Mouse (Mus musculus) heart, postnatal 36 days (tissue): ENCODE results near the gene Gpr4. TPM values are rescaled to one million over a fixed set of nuclear protein-coding genes. Genes with fewer than 3 reads are reported as not detected.

Experiments
- microRNA-seq, 2 experiments: library from miRNA; unstranded; fragments of <30 nt; microRNA quantifications; one replicate each; pipeline ENCODE4 v1.2.0; 2021; ENCODE audit warnings: borderline number of aligned reads in 2 of 2
- total RNA-seq, 2 experiments: library from RNA; stranded (reverse); gene quantifications; 2 replicates each; pipeline ENCODE4 v1.2.3; 2021

The Gpr4 gene
- total RNA-seq, 2 experiments from 2014 or later, result 7.9 to 10.6 TPM

Small RNA genes within 50 kb of the gene (microRNA-seq; reads per million reads assigned to microRNA genes)
- gene Mir330, result 257 to 303 reads per million in 2 experiments

Other genes starting within 250 kb of the Gpr4 start
- gene Nanos2, start 225.1 kb upstream of the Gpr4 start, total RNA-seq, result not detected
- gene Mypop, start 221.3 kb upstream of the Gpr4 start, total RNA-seq, result 1 to 10 TPM; 3.4 to 4.3 TPM
- gene Irf2bp1, start 208.5 kb upstream of the Gpr4 start, total RNA-seq, result 10 to 100 TPM; 19.6 to 23.0 TPM
- not detected for gene Foxa3, start 189.0 kb upstream of the Gpr4 start, total RNA-seq
- 10 to 100 TPM; 85.2 to 86.8 TPM for gene Sympk, start 188.2 kb upstream of the Gpr4 start, total RNA-seq
- not detected for gene Rsph6a, start 157.8 kb upstream of the Gpr4 start, total RNA-seq
- gene Dmwd, start 136.3 kb upstream of the Gpr4 start, total RNA-seq, result 10 to 100 TPM; 48.8 to 52.4 TPM
- 100 to 1,000 TPM; 512 to 563 TPM for gene Dmpk, start 128.7 kb upstream of the Gpr4 start, total RNA-seq
- 10 to 100 TPM in 1 of 2 experiments, 1 to 10 TPM in 1; 7.2 to 10.2 TPM for gene Six5, start 117.9 kb upstream of the Gpr4 start, total RNA-seq
- not detected for gene Gm4969, start 94.2 kb upstream of the Gpr4 start, total RNA-seq
- gene Fbxo46, start 92.7 kb upstream of the Gpr4 start, total RNA-seq, result 1 to 10 TPM; 4.6 to 5.3 TPM
- gene Qpctl, start 63.2 kb upstream of the Gpr4 start, total RNA-seq, result 1 to 10 TPM; 3.8 to 4.8 TPM
- 10 to 100 TPM; 66.8 to 67.0 TPM for gene Snrpd2, start 62.8 kb upstream of the Gpr4 start, total RNA-seq
- gene Gipr, start 46.4 kb upstream of the Gpr4 start, total RNA-seq, result under 1 TPM in 1 of 2 experiments, not detected in 1; 0.14 TPM
- gene Eml2, start 36.1 kb upstream of the Gpr4 start, total RNA-seq, result 10 to 100 TPM; 34.3 to 44.4 TPM
- 10 to 100 TPM; 53.9 to 62.9 TPM for gene Opa3, start 15.8 kb downstream of the Gpr4 start, total RNA-seq
- 10 to 100 TPM; 32.6 to 36.1 TPM for gene Vasp, start 59.3 kb downstream of the Gpr4 start, total RNA-seq
- not detected for gene Ppm1n, start 67.5 kb downstream of the Gpr4 start, total RNA-seq
- 100 to 1,000 TPM; 137 to 148 TPM for gene Rtn2, start 70.1 kb downstream of the Gpr4 start, total RNA-seq
- gene Fosb, start 97.5 kb downstream of the Gpr4 start, total RNA-seq, result under 1 TPM; 0.14 to 0.86 TPM
- gene Ercc1, start 132.2 kb downstream of the Gpr4 start, total RNA-seq, result 10 to 100 TPM; 43.4 to 48.0 TPM
- gene Cd3eap, start 146.9 kb downstream of the Gpr4 start, total RNA-seq, result 10 to 100 TPM; 10.4 to 11.2 TPM
- gene Ppp1r13l, start 147.2 kb downstream of the Gpr4 start, total RNA-seq, result 10 to 100 TPM; 35.8 to 44.2 TPM
- gene Ercc2, start 169.5 kb downstream of the Gpr4 start, total RNA-seq, result 10 to 100 TPM; 11.8 to 12.0 TPM
- gene Klc3, start 191.6 kb downstream of the Gpr4 start, total RNA-seq, result under 1 TPM; 0.24 to 0.92 TPM
- 1,000 to 10,000 TPM; 3,967 to 4,539 TPM for gene Ckm, start 192.2 kb downstream of the Gpr4 start, total RNA-seq
- 10 to 100 TPM; 25.7 to 27.2 TPM for gene Mark4, start 246.3 kb downstream of the Gpr4 start, total RNA-seq